Comparison of ENCODE assay signal across 7 mouse cellular contexts in the genomic region with DNA sequence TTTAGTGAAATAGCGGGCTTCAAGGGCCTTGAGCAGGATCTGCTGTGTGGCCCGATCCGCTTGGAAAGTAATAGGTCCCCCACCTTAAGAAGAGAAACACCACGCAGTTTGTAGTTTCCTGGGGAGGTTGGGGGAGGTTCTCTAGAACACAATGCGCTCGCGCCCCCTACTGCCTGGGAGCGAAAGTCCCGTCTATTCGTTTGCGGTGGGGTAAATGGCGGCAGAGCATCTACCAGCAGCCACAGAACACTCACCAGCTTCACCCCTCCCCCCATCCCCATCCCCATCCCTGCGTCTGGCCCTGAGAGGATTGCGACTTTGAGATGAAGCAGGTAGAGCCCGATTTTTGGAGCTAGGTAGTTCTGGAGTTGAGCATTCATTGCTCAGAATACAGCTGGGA. TPM values are rescaled to one million over a fixed set of nuclear protein-coding genes. Genes with fewer than 3 reads are reported as not detected.
A peak's percentile ranks its signal among the peaks of the same experiment; 100 is the strongest.
DNase-seq lines count a peak whose midpoint lies in the region; ATAC-seq lines count a peak whose summit lies in the region.

No protein-coding gene starts in this region.

- no peak overlapping the region for H3K4me3 ChIP-seq in midbrain, embryonic 11.5 days (ENCODE audit: low read depth, low read length)

- intact Hi-C loops in left cerebral cortex, postnatal 36 days (cut with DNase I), result loop anchor here (2.0 kb wide), 1 partner anchor 110 kb away; no protein-coding TSS in a partner anchor

- H3K27me3 ChIP-seq in midbrain, embryonic 11.5 days (ENCODE audit: control insufficient read depth, insufficient read depth, low read length), result 0 out of 2 replicates have a peak, but pooled peaks cover 4% of the 10 kb centered on the region

- WGBS in midbrain, embryonic 11.5 days, result 2% methylated on average over 15 of the region's 15 CpGs

- no peaks in the 10 kb centered on the region for H3K9me3 ChIP-seq in midbrain, embryonic 11.5 days (ENCODE audit: control insufficient read depth, low read length)

- H3K9ac ChIP-seq in midbrain, embryonic 11.5 days (ENCODE audit: low read length), result no peak overlapping the region

- peak; percentile 92 for DNase-seq in ZHBTc4 (ENCODE audit: low read depth, low spot score)
- peak; percentile 84 for DNase-seq in cerebellum, adult 9-11 months
- peak; percentile 86 to 89 for DNase-seq in frontal cortex, postnatal 36 days (ENCODE audit: low spot score in 2 of 2)
- peak; percentile 94 for DNase-seq in induced T-regulatory cell, adult 2 months (ENCODE audit: low read depth)
- peak; percentile 78 to 81 for DNase-seq in left cerebral cortex, postnatal 36 days (ENCODE audit: low spot score in 2 of 2)
- peak; percentile 97 for DNase-seq in midbrain, embryonic 11.5 days (ENCODE audit: low spot score, missing footprints)
- DNase-seq in spleen, adult 12 weeks (ENCODE audit: low spot score), result peak; percentile 71

- peaks cover 6% of the 10 kb centered on the region; the same call in 1 of the 2 replicates for H3K4me1 ChIP-seq in midbrain, embryonic 11.5 days (ENCODE audit: control insufficient read depth, insufficient read depth, low read length)

- no peak overlapping the region for H3K27ac ChIP-seq in midbrain, embryonic 11.5 days (ENCODE audit: low read depth, low read length)

- no peak overlapping the region for H3K4me2 ChIP-seq in midbrain, embryonic 11.5 days

- no peaks in the 10 kb centered on the region for H3K36me3 ChIP-seq in midbrain, embryonic 11.5 days (ENCODE audit: control insufficient read depth, insufficient read depth, low read length)

- peak; percentile 69 for ATAC-seq in midbrain, embryonic 11.5 days (ENCODE audit: low FRiP score)

RNA-seq across cellular contexts. Expression of a gene that starts 21.8 kb away (rescaled TPM):
- total RNA-seq in left cerebral cortex, postnatal 36 days (2021), result 10 to 100 TPM; 70.7 to 73.6 TPM
- polyA plus RNA-seq in midbrain, embryonic 11.5 days (2014; fragmentation: Nextera tagmentation; extraction: Ambion mirVana), result 24.4 and 26.4 TPM in 2 replicates

RNA-seq across cellular contexts. Expression of a gene that starts 40.4 kb away (rescaled TPM):
- 10 to 100 TPM; 82.2 to 93.0 TPM for total RNA-seq in left cerebral cortex, postnatal 36 days (2021)
- 37.9 and 38.4 TPM in 2 replicates for polyA plus RNA-seq in midbrain, embryonic 11.5 days (2014; fragmentation: Nextera tagmentation; extraction: Ambion mirVana)
